Mouse (Mus musculus) liver, embryonic 14.5 days (tissue): ENCODE measurements around the gene Lhfpl2.

Experiments used
- CTCF ChIP-seq: IDR thresholded peaks from 2 replicates; pipeline ENCODE4 v1.5.1; 2016; ENCODE audit warnings: antibody characterized with exemption, low read depth, control low read depth
- EP300 ChIP-seq: IDR thresholded peaks from 2 replicates; pipeline ENCODE4 v1.6.1; 2016; ENCODE audit warnings: antibody characterized with exemption, low read depth

DNA sequence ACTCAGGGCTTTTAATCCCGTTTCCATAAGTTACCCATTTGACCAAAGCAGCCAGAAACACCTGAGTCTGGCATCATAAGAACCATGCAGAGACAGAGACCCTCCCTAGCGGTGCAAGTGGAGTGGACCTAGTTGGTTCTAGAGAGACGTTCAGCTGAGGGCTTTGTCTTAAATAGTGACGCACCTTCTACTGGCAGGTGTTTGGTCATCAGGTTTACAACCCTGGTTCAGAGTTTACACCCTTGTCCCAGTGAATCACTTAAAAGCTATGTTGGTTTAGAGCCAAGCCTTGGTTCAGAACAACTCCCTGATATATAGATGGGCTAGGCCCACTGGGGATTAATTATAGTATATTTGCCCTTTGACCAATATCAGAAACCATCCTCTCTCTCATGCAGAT lies 135.6 kb downstream of the Lhfpl2 start:
- TF ChIP-seq CTCF (no peak), EP300 (no peak)
